Mouse (Mus musculus) CH12F3 (cell line): ENCODE data around the gene Ankrd33.

Source experiments
- in situ Hi-C: fragments of 300-500 bp; cut with MboI; formaldehyde crosslinking; loops from 2 replicates; pipeline ENCODE4 v1.14.3; 2020; ENCODE audit warnings: low sequenced_read_pairs

The Ankrd33 gene

GRCm38 (mm10) chr15:101122290-101122589 is 6.7 kb downstream of the Ankrd33 start:
- in situ Hi-C loops: no loop called here

GRCm38 (mm10) chr15:101123202-101123601 is 7.6 kb downstream of the Ankrd33 start:
- in situ Hi-C loops: no loop called here

- in situ Hi-C loops: no loop called here
Measured at GRCm38 (mm10) chr15:101125561-101125960, 10.0 kb downstream of the Ankrd33 start.

GRCm38 (mm10) chr15:101126876-101127544 is 11.5 kb downstream of the Ankrd33 start:
- in situ Hi-C loops: no loop called here

- in situ Hi-C loops: no loop called here
Measured at GRCm38 (mm10) chr15:101128181-101129089, 12.9 kb downstream of the Ankrd33 start, which contains the start of gene Acvrl1. Acvrl1 (plus strand) TSS chr15:101128522.

GRCm38 (mm10) chr15:101129412-101129811 is 13.9 kb downstream of the Ankrd33 start:
- in situ Hi-C loops: no loop called here

- in situ Hi-C loops: no loop called here
Measured at GRCm38 (mm10) chr15:101131498-101131897, 15.9 kb downstream of the Ankrd33 start.

GRCm38 (mm10) chr15:101132041-101132440 is 16.5 kb downstream of the Ankrd33 start:
- in situ Hi-C loops: no loop called here

- in situ Hi-C loops: no loop called here
Measured at GRCm38 (mm10) chr15:101132761-101133160, 17.2 kb downstream of the Ankrd33 start.

GRCm38 (mm10) chr15:101133993-101134704 is 18.6 kb downstream of the Ankrd33 start:
- in situ Hi-C loops: no loop called here

- in situ Hi-C loops: no loop called here
Measured at GRCm38 (mm10) chr15:101135405-101135804, 19.9 kb downstream of the Ankrd33 start.

- in situ Hi-C loops: no loop called here
Measured at GRCm38 (mm10) chr15:101137455-101137854, 21.9 kb downstream of the Ankrd33 start.

- in situ Hi-C loops: no loop called here
Measured at GRCm38 (mm10) chr15:101138675-101139074, 23.1 kb downstream of the Ankrd33 start.

GRCm38 (mm10) chr15:101139885-101140284 is 24.3 kb downstream of the Ankrd33 start:
- in situ Hi-C loops: no loop called here

GRCm38 (mm10) chr15:101140587-101140986 is 25.0 kb downstream of the Ankrd33 start:
- in situ Hi-C loops: no loop called here

GRCm38 (mm10) chr15:101141061-101141541 is 25.5 kb downstream of the Ankrd33 start:
- in situ Hi-C loops: no loop called here

- in situ Hi-C loops: no loop called here
Measured at GRCm38 (mm10) chr15:101142672-101143071, 27.1 kb downstream of the Ankrd33 start.

- in situ Hi-C loops: no loop called here
Measured at GRCm38 (mm10) chr15:101143494-101143893, 27.9 kb downstream of the Ankrd33 start.

- in situ Hi-C loops: no loop called here
Measured at GRCm38 (mm10) chr15:101144176-101144575, 28.6 kb downstream of the Ankrd33 start.

GRCm38 (mm10) chr15:101144779-101145178 is 29.2 kb downstream of the Ankrd33 start:
- in situ Hi-C loops: no loop called here

- in situ Hi-C loops: no loop called here
Measured at GRCm38 (mm10) chr15:101145424-101146099, 30.0 kb downstream of the Ankrd33 start.
